Mouse (Mus musculus) midbrain, postnatal 0 days (tissue): ENCODE results near the gene Sdf4. TPM values are rescaled to one million over a fixed set of nuclear protein-coding genes. Genes with fewer than 3 reads are reported as not detected.

Experiments
- ATAC-seq: fragments of 200-750 bp; cut with Nextera tagmentation; 2 replicates; pipeline ENCODE4 v1.8.0; 2017; ENCODE audit warnings: moderate number of reproducible peaks, mild to moderate bottlenecking, moderate TSS enrichment, moderate library complexity; ENCODE audit not compliant: low FRiP score
- DNase-seq: peaks from one replicate; pipeline ENCODE4 v3.0.0-alpha.2; 2015; ENCODE audit warnings: low spot score
- H3K27ac ChIP-seq: fragments of 300-500 bp; sonication (generic); 2 replicates; pipeline ENCODE4 v1.5.1; 2014; ENCODE audit warnings: low read depth, mild to moderate bottlenecking, low read length, mixed read lengths
- H3K27me3 ChIP-seq: fragments of 300-500 bp; sonication (generic); 2 replicates; pipeline ENCODE4 v1.6.1; 2014; ENCODE audit warnings: low read length, control low read depth, mixed read lengths; ENCODE audit not compliant: insufficient read depth
- H3K36me3 ChIP-seq: fragments of 300-500 bp; sonication (generic); 2 replicates; pipeline ENCODE4 v1.6.1; 2014; ENCODE audit warnings: low read length, control low read depth, mixed read lengths; ENCODE audit not compliant: insufficient read depth
- H3K4me1 ChIP-seq: fragments of 300-500 bp; sonication (generic); 2 replicates; pipeline ENCODE4 v1.6.1; 2014; ENCODE audit warnings: mild to moderate bottlenecking, control low read depth, antibody characterized with exemption, low read length, mixed read lengths; ENCODE audit not compliant: insufficient read depth
- H3K4me2 ChIP-seq: fragments of 300-500 bp; sonication (generic); 2 replicates; pipeline ENCODE4 v1.6.1; 2014; ENCODE audit warnings: low read depth, mild to moderate bottlenecking, low read length, mixed read lengths; ENCODE audit not compliant: poor library complexity, severe bottlenecking
- H3K4me3 ChIP-seq: fragments of 300-500 bp; sonication (generic); 2 replicates; pipeline ENCODE4 v1.5.1; 2014; ENCODE audit warnings: low read depth, mild to moderate bottlenecking, low read length, moderate library complexity
- H3K9ac ChIP-seq: fragments of 300-500 bp; sonication (generic); replicated peaks from 2 replicates; pipeline ENCODE4 v1.6.1; 2014; ENCODE audit warnings: mild to moderate bottlenecking, low read length, moderate library complexity, mixed read lengths; ENCODE audit not compliant: poor library complexity, severe bottlenecking
- H3K9me3 ChIP-seq: fragments of 300-500 bp; sonication (generic); 2 replicates; pipeline ENCODE4 v1.6.1; 2016; ENCODE audit warnings: low read length, control low read depth
- CTCF ChIP-seq: IDR thresholded peaks from 2 replicates; pipeline ENCODE4 v1.5.1; 2016; ENCODE audit warnings: antibody characterized with exemption, mild to moderate bottlenecking
- WGBS: fragments of 180-500 bp; shearing (Covaris S2); extraction: QIAGEN DNeasy Blood & Tissue Kit; methylation state at CpG from one replicate; pipeline ENCODE4 v1.1.7; 2014; 5-methylcytosine and 5-hydroxymethylcytosine counted together
- polyA plus RNA-seq: library from polyadenylated mRNA; unstranded; fragments of >200 nt; fragmentation: Nextera tagmentation; extraction: Ambion mirVana; gene quantifications from 2 replicates; pipeline ENCODE4 v1.2.1, GENCODE M21; 2015
- total RNA-seq: library from RNA; depleted of rRNA; stranded (reverse); fragments of >200 nt; gene quantifications from 2 replicates; pipeline ENCODE4 v1.2.3, GENCODE M21; 2014

The Sdf4 gene
- total and polyA plus RNA-seq, 2 experiments from 2014 or later, result 84.8 to 111 TPM

GRCm38 (mm10) chr4:155970286-155970685 lies 22.4 kb upstream of the Sdf4 start:
- Histone ChIP-seq H3K9me3 (no peaks in the 10 kb centered on the region), H3K27me3 (no peaks in the 10 kb centered on the region), H3K4me3 (no peak overlapping the region), H3K9ac (no peak overlapping the region), H3K4me1 (no peaks in the 10 kb centered on the region), H3K4me2 (no peak overlapping the region), H3K27ac (no peak overlapping the region), H3K36me3 (peaks cover 8% of the 10 kb centered on the region; the same call in 1 of the 2 replicates)
- ATAC-seq, result no peak
- DNase-seq, result no peak
- WGBS, result 79% methylated on average over 5 of the region's 5 CpGs
- no peak for TF ChIP-seq CTCF

GRCm38 (mm10) chr4:155972651-155973050 lies 20.0 kb upstream of the Sdf4 start:
- H3K4me1 ChIP-seq, result no peaks in the 10 kb centered on the region
- no peak overlapping the region for H3K4me2 ChIP-seq
- H3K27ac ChIP-seq, result no peak overlapping the region
- ATAC-seq (no peak), DNase-seq (no peak)
- 36% methylated on average over 6 of the region's 6 CpGs for WGBS
- no peaks in the 10 kb centered on the region for H3K36me3 ChIP-seq
- no peaks in the 10 kb centered on the region for H3K9me3 ChIP-seq
- TF ChIP-seq CTCF, result no peak
- H3K27me3 ChIP-seq, result no peaks in the 10 kb centered on the region
- no peak overlapping the region for H3K4me3 ChIP-seq
- no peak overlapping the region for H3K9ac ChIP-seq

GRCm38 (mm10) chr4:155973239-155973638 lies 19.4 kb upstream of the Sdf4 start:
- TF ChIP-seq CTCF, result no peak
- no peak overlapping the region for H3K4me2 ChIP-seq
- no peaks in the 10 kb centered on the region for H3K27me3 ChIP-seq
- H3K9me3 ChIP-seq, result no peaks in the 10 kb centered on the region
- H3K27ac ChIP-seq, result no peak overlapping the region
- 93% methylated on average over 2 of the region's 2 CpGs for WGBS
- H3K4me3 ChIP-seq, result no peak overlapping the region
- ATAC-seq (no peak), DNase-seq (no peak)
- no peaks in the 10 kb centered on the region for H3K4me1 ChIP-seq
- no peaks in the 10 kb centered on the region for H3K36me3 ChIP-seq
- no peak overlapping the region for H3K9ac ChIP-seq

- Histone ChIP-seq H3K9ac (no peak overlapping the region), H3K4me2 (no peak overlapping the region), H3K36me3 (no peaks in the 10 kb centered on the region), H3K4me3 (no peak overlapping the region), H3K27ac (no peak overlapping the region), H3K4me1 (no peaks in the 10 kb centered on the region), H3K9me3 (no peaks in the 10 kb centered on the region), H3K27me3 (no peaks in the 10 kb centered on the region)
- DNase-seq (no peak), ATAC-seq (no peak)
- WGBS, result 82% methylated on average over 12 of the region's 12 CpGs
- TF ChIP-seq CTCF, result no peak
Measured at GRCm38 (mm10) chr4:155981436-155982082, 11.1 kb upstream of the Sdf4 start.

- no peak for DNase-seq
- Histone ChIP-seq H3K4me1 (no peaks in the 10 kb centered on the region), H3K36me3 (no peaks in the 10 kb centered on the region), H3K9ac (no peak overlapping the region), H3K27ac (no peak overlapping the region), H3K4me3 (no peak overlapping the region), H3K27me3 (no peaks in the 10 kb centered on the region), H3K4me2 (no peak overlapping the region), H3K9me3 (no peaks in the 10 kb centered on the region)
- TF ChIP-seq CTCF, result no peak
- ATAC-seq, result no peak
- WGBS, result 5% methylated on average over 2 of the region's 2 CpGs
Measured at GRCm38 (mm10) chr4:155983788-155984187, 8.9 kb upstream of the Sdf4 start.

GRCm38 (mm10) chr4:155991211-155991907 lies 1.3 kb upstream of the Sdf4 start:
- Histone ChIP-seq H3K27me3 (no peaks in the 10 kb centered on the region), H3K4me3 (peak overlapping the region; percentile 73), H3K27ac (peak overlapping the region; percentile 94), H3K9me3 (no peaks in the 10 kb centered on the region), H3K9ac (peak overlapping the region; percentile 72), H3K36me3 (0 out of 2 replicates have a peak, but pooled peaks cover 3% of the 10 kb centered on the region), H3K4me2 (peak overlapping the region; percentile 95), H3K4me1 (peaks cover 7% of the 10 kb centered on the region)
- no peak for DNase-seq
- peak; percentile 0; the same call in 1 of the 2 replicates for ATAC-seq
- TF ChIP-seq CTCF, result no peak
- whole genome bisulfite sequencing, result 86% methylated on average over 22 of the region's 22 CpGs
